Mouse (Mus musculus): ENCODE results near the gene Ica1. TPM values are rescaled to one million over a fixed set of nuclear protein-coding genes. Genes with fewer than 3 reads are reported as not detected.

Gene Ica1
- total and polyA plus RNA-seq, 3 experiments, result 0.36 TPM; not detected in 2

DNA sequence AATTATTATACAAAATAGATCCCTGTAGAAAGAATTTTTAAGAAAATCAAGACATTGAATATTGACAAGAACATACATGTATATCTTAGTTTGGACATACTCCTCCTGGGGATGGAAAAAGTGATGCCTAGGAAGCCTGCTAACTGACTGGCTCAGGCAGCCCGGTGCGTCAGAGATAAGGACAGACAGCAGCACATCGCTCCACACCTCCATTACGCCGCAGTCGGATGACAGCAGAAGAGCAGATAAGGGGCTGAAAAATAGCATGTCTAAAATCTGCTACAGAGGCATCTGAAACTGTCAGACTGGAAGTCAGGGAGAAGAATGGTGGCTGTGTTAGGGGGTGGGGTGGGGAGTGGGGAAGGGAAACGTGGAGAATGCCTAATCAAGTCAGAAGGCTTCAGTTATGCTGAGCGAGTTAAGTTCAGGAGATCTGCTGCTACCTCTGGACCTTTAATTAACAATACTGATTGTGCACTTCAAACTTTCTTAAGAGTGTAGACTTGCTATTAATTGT, 22.5 kb downstream of the Ica1 start (continued):
- no peak for TF ChIP-seq POLR2A (IDR thresholded peaks at IDR 0.05; ENCODE audit: control insufficient read depth in 1 of 2, insufficient read depth in 1 of 2, low read depth in 1 of 2, low read length in 2 of 2, poor library complexity in 1 of 2)
- no peak for TF ChIP-seq E2F4 (IDR thresholded peaks at IDR 0.05; ENCODE audit: borderline replicate concordance, low read depth, low read length)
- no peak for TF ChIP-seq SMC3 (IDR thresholded peaks at IDR 0.05; ENCODE audit: low read depth, low read length)
- TF ChIP-seq MYC (IDR thresholded peaks at IDR 0.05; ENCODE audit: low read depth, low read length), result no peak
- no peak; the same call in 1 of the 2 replicates for TF ChIP-seq TAL1 (IDR thresholded peaks at IDR 0.05; ENCODE audit: low read length)
- no peak for TF ChIP-seq UBTF (IDR thresholded peaks at IDR 0.05; ENCODE audit: borderline replicate concordance, insufficient read depth, low read depth, low read length)
- TF ChIP-seq HCFC1 (IDR thresholded peaks at IDR 0.05; ENCODE audit: low read depth, low read length), result 0 out of 2 replicates have a peak, but pooled peaks have one; percentile 19
- no peak for TF ChIP-seq MAX (IDR thresholded peaks at IDR 0.05; ENCODE audit: low read length)
- TF ChIP-seq NRF1 (IDR thresholded peaks at IDR 0.05; ENCODE audit: insufficient read depth, low read depth, low read length, poor library complexity, severe bottlenecking), result no peak
- TF ChIP-seq ZC3H11A (IDR thresholded peaks at IDR 0.05; ENCODE audit: low read depth, low read length), result no peak
- TF ChIP-seq ETS1 (IDR thresholded peaks at IDR 0.05; ENCODE audit: low read depth, low read length), result peak; percentile 70
- TF ChIP-seq NELFE (IDR thresholded peaks at IDR 0.05; ENCODE audit: low read depth, low read length), result no peak
- no peak for TF ChIP-seq KAT2A (conservative IDR thresholded peaks at IDR 0.05; ENCODE audit: low read depth, low read length)
- TF ChIP-seq ZKSCAN1 (IDR thresholded peaks at IDR 0.05; ENCODE audit: low read depth, low read length), result no peak
- no peak for TF ChIP-seq CHD2 (IDR thresholded peaks at IDR 0.05; ENCODE audit: low read length)
- peak; percentile 70 for TF ChIP-seq TCF12 (IDR thresholded peaks at IDR 0.05; ENCODE audit: low read depth, low read length)

DNA sequence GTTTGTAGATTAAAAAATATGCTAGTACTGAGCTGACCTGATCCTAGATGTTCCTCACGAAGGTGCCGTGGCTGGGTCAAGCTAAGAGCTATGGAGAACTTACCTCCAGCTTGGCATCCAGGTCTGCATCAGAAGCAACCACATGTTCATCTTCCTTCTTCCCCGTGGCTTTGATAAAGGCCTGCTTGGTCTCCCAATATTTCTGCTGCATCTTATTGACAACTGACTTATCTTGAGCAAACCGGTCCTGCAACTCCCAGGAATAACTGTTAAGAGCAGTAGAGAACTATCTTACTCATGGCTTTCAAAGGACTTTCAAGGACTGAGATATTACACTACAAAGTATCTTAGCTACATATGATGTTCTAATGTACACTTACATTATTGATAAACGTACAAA, 23.8 kb downstream of the Ica1 start:
- TF ChIP-seq MAFK (IDR thresholded peaks at IDR 0.05; ENCODE audit: borderline replicate concordance, low read depth, low read length) (no peak), CTCF (IDR thresholded peaks at IDR 0.05 in 2 of 3, conservative IDR thresholded peaks at IDR 0.05 in 1 of 3; ENCODE audit: control insufficient read depth in 1 of 3, insufficient read depth in 1 of 3, low read depth in 2 of 3, low read length in 3 of 3, poor library complexity in 1 of 3, severe bottlenecking in 1 of 3) (no peak), ZNF384 (IDR thresholded peaks at IDR 0.05; ENCODE audit: low read depth, low read length) (no peak), CHD2 (IDR thresholded peaks at IDR 0.05; ENCODE audit: low read length) (no peak), USF1 (IDR thresholded peaks at IDR 0.05; ENCODE audit: low read depth, low read length) (no peak), MYB (IDR thresholded peaks at IDR 0.05; ENCODE audit: low read depth, low read length) (no peak), BHLHE40 (IDR thresholded peaks at IDR 0.05; ENCODE audit: borderline replicate concordance, low read depth, low read length) (no peak)
- Histone ChIP-seq H3K4me1 (ENCODE audit: control insufficient read depth in 1 of 2, insufficient read depth in 2 of 2, low read length in 2 of 2) (no peaks in the 10 kb centered on the region; a peak in 1 of 4 replicates), H3K9ac (ENCODE audit: control insufficient read depth, low read depth, low read length, poor library complexity, severe bottlenecking) (no peak overlapping the region), H3K27me3 (ENCODE audit: control insufficient read depth in 1 of 2, insufficient read depth in 2 of 2, low read length in 2 of 2) (no peaks in the 10 kb centered on the region; a peak in 1 of 4 replicates), H3K79me2 (ENCODE audit: control insufficient read depth, insufficient read depth, low read length, poor library complexity) (no peaks in the 10 kb centered on the region), H3K4me3 (ENCODE audit: control insufficient read depth in 1 of 2, insufficient read depth in 1 of 2, low read depth in 2 of 2, low read length in 2 of 2) (no peak overlapping the region), H3K36me3 (ENCODE audit: control insufficient read depth in 1 of 2, insufficient read depth in 2 of 2, low read length in 2 of 2) (peaks cover 0 to 2% of the 10 kb centered on the region in 2 experiments; a peak in 1 of 4 replicates), H3K27ac (ENCODE audit: control insufficient read depth, low read depth, low read length) (no peak overlapping the region), H3K9me3 (replicated peaks; ENCODE audit: insufficient read depth, low read length) (no peaks in the 10 kb centered on the region)
- DNase-seq (ENCODE audit: low read depth, low spot score), result no peak
